ENCODE assay signal across 8 mouse cellular contexts in genomic region chr16:57755241-57755640, GRCm38 (mm10). TPM values are rescaled to one million over a fixed set of nuclear protein-coding genes. Genes with fewer than 3 reads are reported as not detected.
DNase-seq lines count a peak whose midpoint lies in the region; ATAC-seq and TF ChIP-seq lines count a peak whose summit lies in the region.

No protein-coding gene starts in this region.

- H3K4me3 ChIP-seq in lung, embryonic 15.5 days = peak overlapping the region; percentile 31
- peak overlapping the region; percentile 51 for H3K4me3 ChIP-seq in heart, adult 2 months
- peak overlapping the region; percentile 31 for H3K4me3 ChIP-seq in kidney, postnatal 0 days (replicated peaks; ENCODE audit: low read depth, low read length)
- H3K4me3 ChIP-seq in liver, adult 2 months (ENCODE audit: insufficient read depth, low read depth, low read length) = peak overlapping the region; percentile 20; the same call in 1 of the 2 replicates
- no peak overlapping the region for H3K4me3 ChIP-seq in thymus, adult 2 months (ENCODE audit: control insufficient read depth, insufficient read depth, low read length)

- no peak for DNase-seq in lung, adult 18-20 months
- peak; percentile 20 for DNase-seq in embryo, embryonic 10.5 days (ENCODE audit: low spot score)
- peak; percentile 51 to 63 for DNase-seq in heart, adult 2 months
- peak; percentile 14 for DNase-seq in kidney, postnatal 0 days (ENCODE audit: low spot score)
- DNase-seq in liver, adult 2 months (ENCODE audit: extremely low read depth, low read depth, low spot score) = no peak
- peak; percentile 14 for DNase-seq in right cerebral cortex, postnatal 14 days
- no peak for DNase-seq in thymus, adult 2 months

- 14% methylated on average over 12 of the region's 12 CpGs for WGBS in lung, embryonic 15.5 days
- 9% methylated on average over 12 of the region's 12 CpGs for WGBS in heart, adult 2 months
- 18% methylated on average over 12 of the region's 12 CpGs for WGBS in kidney, postnatal 0 days
- 29% methylated on average over 12 of the region's 12 CpGs for WGBS in liver, adult 2 months
- 21% methylated on average over 12 of the region's 12 CpGs for WGBS in thymus, adult 2 months

- peaks cover 35% of the 10 kb centered on the region for H3K27me3 ChIP-seq in lung, embryonic 15.5 days
- no peaks in the 10 kb centered on the region for H3K27me3 ChIP-seq in heart, adult 2 months (ENCODE audit: control insufficient read depth, insufficient read depth, low read length)
- no peaks in the 10 kb centered on the region for H3K27me3 ChIP-seq in kidney, postnatal 0 days (ENCODE audit: insufficient read depth, low read length)
- H3K27me3 ChIP-seq in liver, adult 2 months (ENCODE audit: control insufficient read depth, insufficient read depth, low read length) = peaks cover 7% of the 10 kb centered on the region; the same call in 1 of the 2 replicates
- no peaks in the 10 kb centered on the region for H3K27me3 ChIP-seq in thymus, adult 2 months (ENCODE audit: control insufficient read depth, insufficient read depth, low read length)

- TF ChIP-seq EP300 in heart, adult 2 months (IDR thresholded peaks at IDR 0.05; ENCODE audit: insufficient read depth, low read depth, low read length) = no peak

- H3K79me2 ChIP-seq in heart, adult 2 months (replicated peaks; ENCODE audit: control insufficient read depth, insufficient read depth, low read length) = no peaks in the 10 kb centered on the region
- no peaks in the 10 kb centered on the region for H3K79me2 ChIP-seq in liver, adult 2 months (ENCODE audit: control insufficient read depth, insufficient read depth, low read length)

- H3K4me1 ChIP-seq in lung, embryonic 15.5 days = peaks cover 7% of the 10 kb centered on the region
- no peaks in the 10 kb centered on the region for H3K4me1 ChIP-seq in heart, adult 2 months (ENCODE audit: control insufficient read depth, insufficient read depth, low read length)
- H3K4me1 ChIP-seq in kidney, postnatal 0 days (replicated peaks; ENCODE audit: insufficient read depth, low read length) = 0 out of 2 replicates have a peak, but pooled peaks cover 4% of the 10 kb centered on the region
- H3K4me1 ChIP-seq in liver, adult 2 months (ENCODE audit: control insufficient read depth, insufficient read depth, low read length) = no peaks in the 10 kb centered on the region
- H3K4me1 ChIP-seq in thymus, adult 2 months (replicated peaks; ENCODE audit: control insufficient read depth, insufficient read depth, low read length) = no peaks in the 10 kb centered on the region

- peak; percentile 13; the same call in 1 of the 2 replicates for TF ChIP-seq CTCF in heart, adult 2 months (IDR thresholded peaks at IDR 0.05)
- TF ChIP-seq CTCF in kidney, postnatal 0 days (IDR thresholded peaks at IDR 0.05; ENCODE audit: low read depth) = no peak
- no peak for TF ChIP-seq CTCF in liver, adult 2 months (IDR thresholded peaks at IDR 0.05; ENCODE audit: low read depth, low read length)
- TF ChIP-seq CTCF in thymus, adult 2 months (IDR thresholded peaks at IDR 0.05; ENCODE audit: borderline replicate concordance, control insufficient read depth, extremely low read depth, insufficient read depth, low read length, poor library complexity) = no peak

- intact Hi-C loops in heart, adult 2 months (cut with DNase I) = loop anchor here (10.0 kb wide), 1 partner anchor 170 kb away; no protein-coding TSS in a partner anchor

- H3K36me3 ChIP-seq in lung, embryonic 15.5 days = no peaks in the 10 kb centered on the region
- no peaks in the 10 kb centered on the region for H3K36me3 ChIP-seq in heart, adult 2 months (ENCODE audit: control insufficient read depth, insufficient read depth, low read length)
- H3K36me3 ChIP-seq in kidney, postnatal 0 days (ENCODE audit: insufficient read depth, low read length) = no peaks in the 10 kb centered on the region
- H3K36me3 ChIP-seq in liver, adult 2 months (ENCODE audit: control insufficient read depth, insufficient read depth, low read length) = no peaks in the 10 kb centered on the region
- H3K36me3 ChIP-seq in thymus, adult 2 months (ENCODE audit: control insufficient read depth, insufficient read depth, low read length) = no peaks in the 10 kb centered on the region

- TF ChIP-seq POLR2A in heart, adult 2 months (IDR thresholded peaks at IDR 0.05; ENCODE audit: insufficient read depth, low read depth, low read length) = peak; percentile 63; the same call in 1 of the 2 replicates
- no peak for TF ChIP-seq POLR2A in liver, adult 2 months (IDR thresholded peaks at IDR 0.05; ENCODE audit: extremely low read depth, insufficient read depth, low read length)
- TF ChIP-seq POLR2A in thymus, adult 2 months (IDR thresholded peaks at IDR 0.05; ENCODE audit: control insufficient read depth, extremely low read depth, insufficient read depth, low read length, poor library complexity) = no peak

- H3K9ac ChIP-seq in lung, embryonic 15.5 days = 0 out of 2 replicates have a peak overlapping the region, but pooled peaks have one; percentile 7
- peak overlapping the region; percentile 50 for H3K9ac ChIP-seq in heart, adult 2 months (ENCODE audit: low read depth, low read length)
- 0 out of 2 replicates have a peak overlapping the region, but pooled peaks have one; percentile 28 for H3K9ac ChIP-seq in kidney, postnatal 0 days (ENCODE audit: low read depth, low read length)
- H3K9ac ChIP-seq in liver, adult 2 months (ENCODE audit: low read depth, low read length) = no peak overlapping the region

- H3K4me2 ChIP-seq in lung, embryonic 15.5 days = peak overlapping the region; percentile 63
- H3K4me2 ChIP-seq in kidney, postnatal 0 days (ENCODE audit: low read length) = peak overlapping the region; percentile 62

- 0 out of 2 replicates have a peak, but pooled peaks have one; percentile 64 for ATAC-seq in lung, embryonic 15.5 days (ENCODE audit: borderline replicate concordance, extremely low read depth, low FRiP score, low TSS enrichment)
- peak; percentile 52; the same call in 1 of the 2 replicates for ATAC-seq in kidney, postnatal 0 days (replicated peaks; ENCODE audit: low FRiP score, low read depth)

- no peak overlapping the region for H3K27ac ChIP-seq in lung, embryonic 15.5 days
- peak overlapping the region; percentile 79 for H3K27ac ChIP-seq in heart, adult 2 months
- no peak overlapping the region for H3K27ac ChIP-seq in kidney, postnatal 0 days
- no peak overlapping the region for H3K27ac ChIP-seq in liver, adult 2 months (replicated peaks; ENCODE audit: insufficient read depth, low read depth, low read length)
- H3K27ac ChIP-seq in thymus, adult 2 months (ENCODE audit: control insufficient read depth, insufficient read depth, low read length) = no peak overlapping the region

- H3K9me3 ChIP-seq in lung, embryonic 15.5 days = no peaks in the 10 kb centered on the region
- H3K9me3 ChIP-seq in kidney, postnatal 0 days (replicated peaks; ENCODE audit: low read length) = no peaks in the 10 kb centered on the region

RNA-seq across cellular contexts. Expression of gene Col8a1, which starts 0.7 kb away (rescaled TPM):
- 1.8 and 2.7 TPM in 2 replicates for polyA plus RNA-seq in lung, embryonic 15.5 days (2015; fragmentation: Nextera tagmentation; extraction: Ambion mirVana)
- total RNA-seq in heart, adult 2 months (2021) = 1 to 10 TPM; 5.3 to 5.6 TPM
- 5.1 and 7.6 TPM in 2 replicates for polyA plus RNA-seq in heart, adult 2 months (2012; rRNA removed)
- 3.5 and 3.7 TPM in 2 replicates for polyA plus RNA-seq in kidney, postnatal 0 days (2015; fragmentation: Nextera tagmentation; extraction: Ambion mirVana)
- total RNA-seq in liver, adult 2 months (2014; rRNA removed) = 0.37 and 0.40 TPM in 2 replicates
- polyA plus RNA-seq in liver, adult 2 months (2012; rRNA removed) = 0.06 and 0.10 TPM in 2 replicates
- polyA plus RNA-seq in thymus, adult 2 months (2012; rRNA removed) = 0.20 and 0.26 TPM in 2 replicates

Comparison
In these comparisons a context has a peak if more than half of its experiments do, and no peak if none do; other contexts are left out.
1. DNase-seq: peak in embryo, embryonic 10.5 days (single experiment), heart, adult 2 months (2 of 2), kidney, postnatal 0 days (single experiment) and right cerebral cortex, postnatal 14 days (single experiment); none in lung, adult 18-20 months (0 of 2), liver, adult 2 months (single experiment) and thymus, adult 2 months (single experiment).